Mouse (Mus musculus): ENCODE data around the gene Chn2. TPM values are rescaled to one million over a fixed set of nuclear protein-coding genes. Genes with fewer than 3 reads are reported as not detected.

The Chn2 gene
- polyA plus RNA-seq, 1 experiment: not detected

DNA sequence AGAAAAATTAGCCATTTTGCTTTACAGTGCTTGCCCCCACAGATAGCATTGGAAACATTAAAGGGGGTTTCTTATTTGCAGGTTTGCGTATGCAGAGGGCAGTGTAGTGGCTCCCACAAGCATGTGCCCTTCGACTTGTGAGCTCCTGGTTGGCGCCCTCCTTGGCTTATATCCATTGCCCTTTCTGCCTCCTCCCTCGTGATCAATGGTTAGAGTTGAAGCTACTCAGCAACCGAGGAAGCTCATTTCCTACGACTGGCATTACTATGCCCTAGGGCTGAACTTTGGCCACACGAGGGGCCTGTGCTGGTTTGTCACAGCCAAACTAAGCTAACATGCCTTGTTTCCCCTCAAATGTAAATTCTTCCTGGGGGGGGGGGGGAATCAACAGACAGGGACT is 11.8 kb downstream of the Chn2 start:
- no peak overlapping the region for H3K4me3 ChIP-seq (replicated peaks)
- H3K4me1 ChIP-seq (ENCODE audit: control insufficient read depth): no peaks in the 10 kb centered on the region
- TF ChIP-seq TAL1 (IDR thresholded peaks at IDR 0.05; ENCODE audit: low read length): no peak
- H3K27me3 ChIP-seq (ENCODE audit: control insufficient read depth): no peaks in the 10 kb centered on the region
- no peaks in the 10 kb centered on the region for H3K9me3 ChIP-seq (ENCODE audit: control insufficient read depth, low read length)
- no peaks in the 10 kb centered on the region for H3K36me3 ChIP-seq (ENCODE audit: control insufficient read depth)

DNA sequence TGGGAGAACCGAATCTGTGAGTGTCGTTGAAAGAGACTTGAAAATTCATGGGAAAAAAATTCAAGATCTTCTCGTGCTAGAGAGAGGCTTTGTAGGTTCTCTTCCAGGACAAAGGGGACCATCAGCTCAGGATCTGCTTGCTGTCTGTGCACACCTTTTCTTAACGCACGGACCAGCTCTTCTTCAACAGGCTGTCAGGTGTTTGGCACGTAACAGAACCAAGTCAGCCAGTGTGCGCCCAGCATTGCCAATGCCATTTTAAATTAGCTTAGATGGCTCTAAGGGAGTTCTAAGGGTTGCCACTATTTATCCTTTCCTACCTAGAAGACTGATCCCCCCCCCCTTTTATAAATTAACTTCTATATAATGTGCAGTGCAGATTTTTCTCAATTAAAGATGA is 12.8 kb downstream of the Chn2 start:
- Histone ChIP-seq H3K4me3 (replicated peaks) (no peak overlapping the region), H3K27me3 (ENCODE audit: control insufficient read depth) (no peaks in the 10 kb centered on the region), H3K4me1 (ENCODE audit: control insufficient read depth) (no peaks in the 10 kb centered on the region), H3K36me3 (ENCODE audit: control insufficient read depth) (no peaks in the 10 kb centered on the region), H3K9me3 (ENCODE audit: control insufficient read depth, low read length) (no peaks in the 10 kb centered on the region)
- TF ChIP-seq TAL1 (IDR thresholded peaks at IDR 0.05; ENCODE audit: low read length) (no peak), GATA1 (IDR thresholded peaks at IDR 0.05; ENCODE audit: low read length) (no peak)

DNA sequence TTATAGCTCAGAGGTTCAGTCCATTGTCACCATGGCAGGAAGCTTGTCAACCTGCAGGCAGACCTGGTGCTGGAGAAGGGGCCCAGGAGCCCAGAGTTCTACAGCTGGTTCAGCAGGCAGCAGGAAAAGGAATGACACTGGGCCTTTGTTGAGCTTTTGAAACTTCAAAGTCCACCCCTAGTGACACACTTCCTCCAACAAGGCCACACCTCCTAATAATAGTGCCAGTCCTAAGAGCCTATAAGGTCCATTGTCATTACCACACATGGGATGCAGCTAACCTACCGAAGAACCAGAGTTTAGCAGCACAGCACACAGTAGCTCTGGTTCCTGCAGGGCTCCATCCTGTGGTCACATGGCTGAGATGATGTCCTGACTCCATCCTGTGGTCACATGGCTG is 13.3 kb downstream of the Chn2 start:
- no peaks in the 10 kb centered on the region for H3K36me3 ChIP-seq (ENCODE audit: control insufficient read depth)
- H3K4me1 ChIP-seq (ENCODE audit: control insufficient read depth): no peaks in the 10 kb centered on the region
- no peak overlapping the region for H3K4me3 ChIP-seq (replicated peaks)
- no peaks in the 10 kb centered on the region for H3K27me3 ChIP-seq (ENCODE audit: control insufficient read depth)
- TF ChIP-seq TAL1 (IDR thresholded peaks at IDR 0.05; ENCODE audit: low read length): no peak
- H3K9me3 ChIP-seq (ENCODE audit: control insufficient read depth, low read length): no peaks in the 10 kb centered on the region

DNA sequence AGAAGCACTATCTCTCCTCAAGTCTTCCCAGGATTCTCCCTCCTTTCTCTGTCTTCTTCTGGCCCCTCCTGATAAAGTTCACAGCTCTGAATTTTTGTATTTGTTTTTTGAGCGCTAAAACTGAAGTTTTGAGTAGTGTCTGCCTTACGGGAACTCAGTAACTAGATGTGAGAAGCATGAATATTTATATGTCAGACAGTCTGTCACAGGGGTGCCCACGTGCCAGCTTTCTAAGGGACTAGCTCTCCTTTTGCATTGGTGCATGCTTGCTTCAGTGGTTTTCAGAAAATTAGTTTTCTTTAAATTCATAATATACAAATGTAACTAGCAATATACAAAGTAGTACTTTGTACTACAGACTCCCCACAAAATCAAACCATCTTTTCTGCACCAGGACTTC is 14.0 kb downstream of the Chn2 start:
- TF ChIP-seq TAL1 (IDR thresholded peaks at IDR 0.05; ENCODE audit: low read length) (no peak), GATA1 (IDR thresholded peaks at IDR 0.05; ENCODE audit: low read length) (no peak)
- no peak overlapping the region for H3K4me3 ChIP-seq (replicated peaks)
- no peaks in the 10 kb centered on the region for H3K36me3 ChIP-seq (ENCODE audit: control insufficient read depth)
- H3K9me3 ChIP-seq (ENCODE audit: control insufficient read depth, low read length): no peaks in the 10 kb centered on the region
- no peaks in the 10 kb centered on the region for H3K27me3 ChIP-seq (ENCODE audit: control insufficient read depth)
- no peaks in the 10 kb centered on the region for H3K4me1 ChIP-seq (ENCODE audit: control insufficient read depth)

DNA sequence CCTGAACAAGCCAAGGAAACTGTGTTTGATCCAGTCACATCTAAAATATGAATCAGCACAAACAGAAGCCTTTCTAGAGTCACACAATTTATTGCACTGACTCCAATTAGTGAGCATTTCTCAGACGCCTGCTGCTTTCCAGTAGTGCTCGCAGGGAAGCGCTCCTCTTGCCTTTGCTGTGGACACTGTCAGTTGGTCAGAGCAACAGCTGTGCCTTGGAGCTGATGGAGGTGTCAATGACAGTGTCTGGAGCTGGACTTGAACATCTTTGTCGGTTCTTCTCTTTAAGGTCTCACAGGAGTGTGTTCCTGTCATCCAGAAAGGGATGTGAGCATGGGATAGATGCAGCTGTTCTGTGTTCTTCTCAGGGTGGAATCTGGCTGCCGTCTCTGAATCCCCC is 16.0 kb downstream of the Chn2 start:
- H3K36me3 ChIP-seq (ENCODE audit: control insufficient read depth): no peaks in the 10 kb centered on the region
- H3K27me3 ChIP-seq (ENCODE audit: control insufficient read depth): no peaks in the 10 kb centered on the region
- no peaks in the 10 kb centered on the region for H3K4me1 ChIP-seq (ENCODE audit: control insufficient read depth)
- TF ChIP-seq GATA1 (IDR thresholded peaks at IDR 0.05; ENCODE audit: low read length) (no peak), TAL1 (IDR thresholded peaks at IDR 0.05; ENCODE audit: low read length) (no peak)
- H3K9me3 ChIP-seq (ENCODE audit: control insufficient read depth, low read length): no peaks in the 10 kb centered on the region
- H3K4me3 ChIP-seq (replicated peaks): no peak overlapping the region

DNA sequence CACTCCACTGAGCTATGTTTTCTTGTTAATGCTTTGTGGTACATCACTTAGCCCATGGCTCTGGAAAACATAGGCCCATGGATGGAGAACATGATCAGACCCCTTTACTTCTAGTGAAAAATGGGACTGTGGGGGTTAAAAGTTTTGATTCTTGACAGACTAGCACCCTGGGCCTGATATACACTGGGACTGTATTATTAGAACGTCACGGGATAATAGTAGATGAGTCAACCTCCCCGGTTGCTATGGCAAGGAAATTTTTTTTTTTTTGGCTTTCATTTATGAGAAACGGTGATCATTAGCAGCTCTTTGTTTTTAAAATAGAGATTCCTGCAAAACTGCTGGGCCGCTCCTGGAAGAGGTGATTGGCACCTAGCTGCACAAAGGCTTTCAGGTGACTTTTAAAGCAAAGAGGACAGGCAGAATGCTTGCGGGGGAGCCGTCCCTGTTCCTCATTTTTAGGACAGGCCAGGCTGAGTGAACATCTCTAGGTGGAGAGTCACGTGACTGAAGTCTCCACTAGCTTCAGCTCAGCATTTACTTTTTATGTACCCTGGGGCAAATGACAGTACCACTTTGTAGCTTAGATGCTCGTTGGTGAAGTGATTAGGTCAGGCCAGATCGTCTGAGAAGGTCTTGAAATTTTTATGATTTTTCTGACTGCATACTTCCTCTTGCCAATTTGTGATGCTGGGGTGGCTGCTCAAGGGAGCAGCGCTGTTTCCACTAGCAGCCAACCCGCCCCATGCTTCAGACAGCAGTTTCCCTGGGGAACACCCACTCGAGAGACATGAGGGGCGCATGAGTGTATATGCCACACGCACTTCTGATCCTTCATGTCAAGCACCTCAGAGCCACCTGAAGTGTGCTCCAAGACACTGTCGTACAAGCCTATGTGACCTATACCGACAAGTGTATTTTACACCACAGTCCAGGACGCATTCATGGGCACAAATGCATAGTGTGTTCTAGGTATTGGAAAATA is 17.5 kb downstream of the Chn2 start:
- Histone ChIP-seq H3K4me3 (replicated peaks) (no peak overlapping the region), H3K4me1 (ENCODE audit: control insufficient read depth) (no peaks in the 10 kb centered on the region), H3K36me3 (ENCODE audit: control insufficient read depth) (no peaks in the 10 kb centered on the region), H3K9me3 (ENCODE audit: control insufficient read depth, low read length) (no peaks in the 10 kb centered on the region), H3K27me3 (ENCODE audit: control insufficient read depth) (no peaks in the 10 kb centered on the region)
- TF ChIP-seq GATA1 (IDR thresholded peaks at IDR 0.05; ENCODE audit: low read length) (no peak), TAL1 (IDR thresholded peaks at IDR 0.05; ENCODE audit: low read length) (no peak)

DNA sequence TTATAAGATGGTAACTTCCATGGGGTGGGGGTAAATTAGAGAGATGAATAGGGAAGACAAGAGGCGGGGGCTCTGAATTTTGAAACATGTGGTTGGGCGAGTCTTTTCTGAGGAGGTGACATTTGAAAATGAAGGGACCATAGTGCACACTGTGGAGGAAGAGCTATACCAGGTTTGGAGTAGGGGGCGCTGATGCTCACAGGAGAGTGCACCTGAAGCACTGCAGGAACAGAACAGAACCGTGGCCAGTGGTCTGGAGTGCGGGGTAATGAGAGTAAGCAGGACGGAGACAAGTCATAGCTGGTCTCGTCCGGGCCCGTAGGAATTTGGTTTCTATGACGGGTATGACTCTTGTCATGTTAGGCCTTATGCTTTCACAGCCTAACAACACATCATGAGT is 18.3 kb downstream of the Chn2 start:
- Histone ChIP-seq H3K9me3 (ENCODE audit: control insufficient read depth, low read length) (no peaks in the 10 kb centered on the region), H3K4me3 (replicated peaks) (no peak overlapping the region), H3K4me1 (ENCODE audit: control insufficient read depth) (no peaks in the 10 kb centered on the region), H3K36me3 (ENCODE audit: control insufficient read depth) (no peaks in the 10 kb centered on the region), H3K27me3 (ENCODE audit: control insufficient read depth) (no peaks in the 10 kb centered on the region)
- no peak for TF ChIP-seq GATA1 (IDR thresholded peaks at IDR 0.05; ENCODE audit: low read length)
- TF ChIP-seq TAL1 (IDR thresholded peaks at IDR 0.05; ENCODE audit: low read length): no peak

DNA sequence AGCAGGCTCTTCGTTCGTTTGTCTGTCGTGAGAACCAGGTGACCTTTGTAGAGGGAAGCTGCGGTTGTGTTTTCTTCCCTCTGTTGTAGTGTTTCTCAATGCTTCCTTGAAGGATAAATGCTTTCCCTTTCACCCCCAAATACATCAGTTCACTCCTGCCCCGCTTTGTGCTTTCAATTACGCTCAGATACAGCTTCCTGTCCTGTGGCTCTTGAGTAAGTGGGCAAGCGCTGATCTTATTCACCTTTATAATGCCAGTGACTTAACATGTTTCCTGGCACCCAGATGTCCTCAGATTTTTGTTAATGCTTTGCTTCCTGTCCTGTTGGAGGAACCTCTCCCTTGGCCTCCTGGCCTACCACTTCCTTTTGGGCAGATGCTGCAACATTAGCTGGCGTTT is 19.5 kb downstream of the Chn2 start:
- Histone ChIP-seq H3K4me3 (replicated peaks) (no peak overlapping the region), H3K27me3 (ENCODE audit: control insufficient read depth) (no peaks in the 10 kb centered on the region), H3K9me3 (ENCODE audit: control insufficient read depth, low read length) (no peaks in the 10 kb centered on the region), H3K36me3 (ENCODE audit: control insufficient read depth) (no peaks in the 10 kb centered on the region), H3K4me1 (ENCODE audit: control insufficient read depth) (no peaks in the 10 kb centered on the region)
- TF ChIP-seq TAL1 (IDR thresholded peaks at IDR 0.05; ENCODE audit: low read length): no peak
- TF ChIP-seq GATA1 (IDR thresholded peaks at IDR 0.05; ENCODE audit: low read length): no peak

DNA sequence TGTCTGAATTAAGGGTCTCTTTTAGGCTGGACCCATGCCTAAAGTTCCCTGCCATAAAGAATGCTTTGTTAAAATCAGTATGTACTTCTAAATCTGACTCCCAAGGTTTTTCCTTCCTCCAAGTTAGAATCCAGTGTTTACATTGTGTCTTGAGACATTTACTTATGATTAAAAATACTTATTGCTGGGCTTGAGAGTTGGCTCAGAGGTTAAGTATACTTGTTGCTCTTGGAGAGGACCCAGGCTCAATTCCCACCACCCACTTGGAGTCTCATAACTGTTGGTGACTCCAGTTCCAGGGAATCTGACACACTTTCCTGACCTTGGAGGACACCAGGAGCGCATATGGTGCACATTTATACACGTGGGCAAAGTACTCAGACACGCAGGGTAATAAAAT is 20.9 kb downstream of the Chn2 start:
- H3K9me3 ChIP-seq (ENCODE audit: control insufficient read depth, low read length): no peaks in the 10 kb centered on the region
- H3K27me3 ChIP-seq (ENCODE audit: control insufficient read depth): no peaks in the 10 kb centered on the region
- H3K36me3 ChIP-seq (ENCODE audit: control insufficient read depth): no peaks in the 10 kb centered on the region
- no peak overlapping the region for H3K4me3 ChIP-seq (replicated peaks)
- TF ChIP-seq TAL1 (IDR thresholded peaks at IDR 0.05; ENCODE audit: low read length): no peak
- no peaks in the 10 kb centered on the region for H3K4me1 ChIP-seq (ENCODE audit: control insufficient read depth)

DNA sequence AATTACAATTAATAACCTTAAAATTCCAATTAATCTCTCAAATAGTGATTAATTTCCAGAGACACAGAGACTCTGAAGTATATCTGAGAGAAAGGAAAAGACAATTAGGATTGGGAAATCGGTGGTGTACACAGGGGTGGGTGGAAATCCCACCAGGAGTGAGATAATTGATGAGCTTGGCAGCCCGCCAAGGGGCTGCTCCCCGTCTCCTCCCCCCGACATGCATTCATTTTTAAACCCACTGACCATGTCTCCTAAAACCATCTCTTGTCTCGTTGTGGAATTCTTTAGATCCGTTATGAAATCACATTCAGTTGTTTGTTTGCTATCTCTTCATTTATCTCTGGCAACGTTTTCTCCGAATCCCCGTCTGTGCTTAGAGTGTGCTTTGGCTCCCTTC is 22.0 kb downstream of the Chn2 start:
- no peaks in the 10 kb centered on the region for H3K4me1 ChIP-seq (ENCODE audit: control insufficient read depth)
- no peaks in the 10 kb centered on the region for H3K27me3 ChIP-seq (ENCODE audit: control insufficient read depth)
- TF ChIP-seq TAL1 (IDR thresholded peaks at IDR 0.05; ENCODE audit: low read length): no peak
- no peak for TF ChIP-seq GATA1 (IDR thresholded peaks at IDR 0.05; ENCODE audit: low read length)
- H3K9me3 ChIP-seq (ENCODE audit: control insufficient read depth, low read length): no peaks in the 10 kb centered on the region
- no peaks in the 10 kb centered on the region for H3K36me3 ChIP-seq (ENCODE audit: control insufficient read depth)
- H3K4me3 ChIP-seq (replicated peaks): no peak overlapping the region

Data from erythroblast, embryonic 14.5 days (primary cell).